Mouse (Mus musculus) neural tube, embryonic 12.5 days (tissue): Measurements from ENCODE around the gene Lalba. TPM values are rescaled to one million over a fixed set of nuclear protein-coding genes. Genes with fewer than 3 reads are reported as not detected.

Source experiments
- microRNA-seq: library from miRNA; unstranded; fragments of <30 nt; microRNA quantifications from one replicate; pipeline ENCODE4, GENCODE M21; 2017
- polyA plus RNA-seq: library from polyadenylated mRNA; unstranded; fragments of >200 nt; fragmentation: Nextera tagmentation; extraction: Ambion mirVana; gene quantifications from 2 replicates; pipeline ENCODE4 v1.2.1, GENCODE M21; 2016

Lalba gene
- polyA plus RNA-seq, 1 experiment from 2014 or later: not detected

Small RNAs within 50 kb of the gene (microRNA-seq; reads per million reads assigned to microRNA genes)
- gene Mir1291: 1.7 reads per million

Other genes with a start within 250 kb of the Lalba start
- not detected in 2 replicates for gene Olfr286, start 248.3 kb downstream of the Lalba start, polyA plus RNA-seq
- not detected in 2 replicates for gene H1fnt, start 225.4 kb downstream of the Lalba start, polyA plus RNA-seq
- gene Zfp641, start 186.6 kb downstream of the Lalba start, polyA plus RNA-seq: 2.9 and 3.5 TPM in 2 replicates
- gene Olfr285, start 165.4 kb downstream of the Lalba start, polyA plus RNA-seq: not detected in 2 replicates
- gene Olfr284, start 141.7 kb downstream of the Lalba start, polyA plus RNA-seq: not detected in 2 replicates
- not detected in 2 replicates for gene Olfr283, start 101.8 kb downstream of the Lalba start, polyA plus RNA-seq
- gene Olfr282, start 51.5 kb downstream of the Lalba start, polyA plus RNA-seq: not detected in 2 replicates
- gene Olfr281, start 30.1 kb downstream of the Lalba start, polyA plus RNA-seq: not detected in 2 replicates
- gene OR5BS1P, start 12.8 kb downstream of the Lalba start, polyA plus RNA-seq: not detected in 2 replicates
- not detected in 2 replicates for gene Olfr279, start 9.7 kb upstream of the Lalba start, polyA plus RNA-seq
- 169 and 183 TPM in 2 replicates for gene Kansl2, start 51.5 kb upstream of the Lalba start, polyA plus RNA-seq
- gene Ccnt1, start 88.2 kb upstream of the Lalba start, polyA plus RNA-seq: 65.7 and 65.8 TPM in 2 replicates
- gene 4930415O20Rik, start 88.3 kb upstream of the Lalba start, polyA plus RNA-seq: not detected in 2 replicates
- 14.5 and 16.3 TPM in 2 replicates for gene Adcy6, start 127.4 kb upstream of the Lalba start, polyA plus RNA-seq
- 108 and 127 TPM in 2 replicates for gene Cacnb3, start 148.1 kb upstream of the Lalba start, polyA plus RNA-seq
- 16.4 and 23.2 TPM in 2 replicates for gene Ddx23, start 180.2 kb upstream of the Lalba start, polyA plus RNA-seq
- gene Rnd1, start 194.7 kb upstream of the Lalba start, polyA plus RNA-seq: 7.8 and 9.7 TPM in 2 replicates
- 2.1 and 2.3 TPM in 2 replicates for gene Ccdc65, start 225.5 kb upstream of the Lalba start, polyA plus RNA-seq
- gene Fkbp11, start 245.5 kb upstream of the Lalba start, polyA plus RNA-seq: 7.7 and 8.9 TPM in 2 replicates